Mouse (Mus musculus) gastrocnemius, postnatal 36 days (tissue): Measurements from ENCODE around the gene Dph7. TPM values are rescaled to one million over a fixed set of nuclear protein-coding genes. Genes with fewer than 3 reads are reported as not detected.
A peak's percentile ranks its signal among the peaks of the same experiment; 100 is the strongest.
"Not testable (repeated sequence)": the region's sequence is repeated elsewhere in the genome, so short reads cannot be mapped to it uniquely, and the experiment has no call there.

Source experiments
- DNase-seq, 2 experiments: peaks; one replicate each; pipeline ENCODE4 v3.0.0; 2022
- intact Hi-C: fragments of 180-260 bp; cut with DNase I; formaldehyde crosslinking; loops from one replicate; pipeline ENCODE4 v1.15.1; 2025
- long read RNA-seq, 2 experiments: library from polyadenylated mRNA; stranded (forward); transcript quantifications; one replicate each; pipeline ENCODE4 v2.0.0; 2021
- total RNA-seq, 2 experiments: library from RNA; stranded (reverse); gene quantifications; 2 replicates each; pipeline ENCODE4 v1.2.3; 2021

The Dph7 gene
- total RNA-seq, result 1 to 10 TPM; 3.1 to 3.5 TPM
- long read RNA-seq, experiment 1, partial matches to known transcripts, result 0 of 2 reads
- long read RNA-seq, experiment 1, other reads (novel, unspliced or antisense), result 2 of 2 reads
- long read RNA-seq, experiment 2, partial matches to known transcripts, result 2 of 6 reads
- long read RNA-seq, experiment 2, other reads (novel, unspliced or antisense), result 4 of 6 reads

- peak; percentile 76 to 78 for DNase-seq
- intact Hi-C loops, result no loop called here
Measured at GRCm38 (mm10) chr2:24962304-24963000, at the start of gene Dph7. Dph7 (plus strand) TSS chr2:24962400.

GRCm38 (mm10) chr2:24912589-24912988, 49.6 kb upstream of the Dph7 start:
- intact Hi-C loops, result no loop called here
- no peak for DNase-seq

GRCm38 (mm10) chr2:24914762-24915161, 47.4 kb upstream of the Dph7 start:
- intact Hi-C loops, result no loop called here

GRCm38 (mm10) chr2:24918930-24919838, 43.0 kb upstream of the Dph7 start, which contains the start of gene Ehmt1:
Ehmt1 (minus strand) TSS chr2:24919614.
- intact Hi-C loops, result no loop called here
- DNase-seq, result peak; percentile 90 to 91

More at GRCm38 (mm10) chr2:24914762-24915161, 47.4 kb upstream of the Dph7 start:
- DNase-seq, result no peak

- no peak for DNase-seq
- intact Hi-C loops, result no loop called here
Measured at GRCm38 (mm10) chr2:24919839-24920175, 42.4 kb upstream of the Dph7 start.

- intact Hi-C loops, result no loop called here
- no peak for DNase-seq
Measured at GRCm38 (mm10) chr2:24923561-24923960, 38.6 kb upstream of the Dph7 start.

GRCm38 (mm10) chr2:24925284-24925683, 36.9 kb upstream of the Dph7 start:
- no peak for DNase-seq
- intact Hi-C loops, result no loop called here

GRCm38 (mm10) chr2:24926345-24926964, 35.7 kb upstream of the Dph7 start:
- intact Hi-C loops, result no loop called here
- DNase-seq, result no peak

- intact Hi-C loops, result no loop called here
- no peak for DNase-seq
Measured at GRCm38 (mm10) chr2:24926965-24927358, 35.2 kb upstream of the Dph7 start.

- DNase-seq, result peak; percentile 42 to 57
- intact Hi-C loops, result no loop called here
Measured at GRCm38 (mm10) chr2:24927810-24928479, 34.3 kb upstream of the Dph7 start.

GRCm38 (mm10) chr2:24929119-24929518, 33.1 kb upstream of the Dph7 start:
- DNase-seq, result no peak
- intact Hi-C loops, result no loop called here

GRCm38 (mm10) chr2:24929593-24929992, 32.6 kb upstream of the Dph7 start:
- DNase-seq, result no peak
- intact Hi-C loops, result no loop called here

GRCm38 (mm10) chr2:24934441-24934963, 27.7 kb upstream of the Dph7 start:
- DNase-seq, result no peak
- intact Hi-C loops, result no loop called here

GRCm38 (mm10) chr2:24935057-24935796, 27.0 kb upstream of the Dph7 start, which contains the start of gene Arrdc1:
Arrdc1 (minus strand) TSS chr2:24935252.
- DNase-seq, result peak; percentile 85 to 88
- intact Hi-C loops, result no loop called here

GRCm38 (mm10) chr2:24942092-24942491, 20.1 kb upstream of the Dph7 start:
- intact Hi-C loops, result no loop called here
- DNase-seq, result no peak

GRCm38 (mm10) chr2:24944304-24944703, 17.9 kb upstream of the Dph7 start:
- intact Hi-C loops, result loop anchor here (2.0 kb wide), 1 partner anchor 92 kb away; no protein-coding TSS in a partner anchor
- not testable (repeated sequence) for DNase-seq

- intact Hi-C loops, result no loop called here
Measured at GRCm38 (mm10) chr2:24949421-24950188, 12.6 kb upstream of the Dph7 start, which contains the start of gene Zmynd19. Zmynd19 (plus strand) TSS chr2:24949792.

GRCm38 (mm10) chr2:24950189-24950535, 12.0 kb upstream of the Dph7 start:
- no peak for DNase-seq
- intact Hi-C loops, result no loop called here

More at GRCm38 (mm10) chr2:24949421-24950188, 12.6 kb upstream of the Dph7 start, which contains the start of gene Zmynd19:
- peak; percentile 96 to 98 for DNase-seq
